ENCODE assay signal across 1 mouse cellular context in the genomic region with DNA sequence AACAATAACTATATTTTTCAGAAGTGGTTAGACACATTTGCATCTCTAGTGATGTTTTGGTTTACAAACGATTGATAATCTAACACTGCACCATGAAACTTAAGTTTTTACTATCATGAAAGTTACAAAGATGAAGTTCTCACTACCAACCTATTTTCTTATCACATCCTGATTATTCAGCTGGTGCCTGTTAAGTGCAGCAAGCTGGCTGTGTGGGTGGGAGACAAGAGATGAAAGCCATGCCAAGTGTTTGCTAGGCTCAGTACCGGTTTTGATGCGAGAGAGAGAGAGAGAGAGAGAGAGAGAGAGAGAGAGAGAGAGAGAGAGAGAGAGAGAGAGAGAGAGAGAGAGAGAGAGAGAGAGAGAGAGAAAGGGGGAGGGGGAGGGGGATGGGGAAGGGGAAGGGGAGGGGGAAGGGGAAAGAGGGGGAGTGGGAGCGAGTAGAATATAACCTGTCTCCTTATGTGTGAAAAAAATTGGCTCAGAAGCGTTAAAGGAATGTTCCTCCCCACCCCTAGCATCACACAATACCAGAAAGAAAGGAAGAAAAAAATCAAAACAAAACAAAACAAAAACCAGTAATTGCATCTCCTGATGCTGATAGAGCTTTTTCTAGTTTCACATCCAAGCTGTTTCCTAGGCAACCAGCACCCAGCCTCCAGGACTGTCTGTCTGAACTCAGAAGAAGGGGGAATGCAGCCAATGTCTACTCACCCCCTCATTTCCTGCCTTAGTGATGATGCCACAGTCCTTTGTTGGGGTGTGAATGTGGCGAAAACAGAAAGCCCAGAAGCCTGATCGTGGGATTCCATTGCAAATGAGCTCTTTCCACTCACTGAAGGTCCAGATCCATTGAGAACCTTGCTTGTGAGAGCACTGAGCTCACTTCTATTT.
TF ChIP-seq lines count a peak whose summit lies in the region.

No protein-coding gene starts in this region.

TF ChIP-seq in MEL, 35 proteins besides CTCF, POLR2A, EP300 and RAD21 (continued from another document):
- no peak for TF ChIP-seq UBTF (IDR thresholded peaks at IDR 0.05; ENCODE audit: borderline replicate concordance, insufficient read depth, low read depth, low read length)
- TF ChIP-seq GABPA (IDR thresholded peaks at IDR 0.05; ENCODE audit: low read depth, low read length), result no peak
- no peak for TF ChIP-seq KAT2A (conservative IDR thresholded peaks at IDR 0.05; ENCODE audit: low read depth, low read length)
- no peak for TF ChIP-seq CHD2 (IDR thresholded peaks at IDR 0.05; ENCODE audit: low read length)
- no peak for TF ChIP-seq MYC (IDR thresholded peaks at IDR 0.05; ENCODE audit: low read depth, low read length)
- TF ChIP-seq SIN3A (IDR thresholded peaks at IDR 0.05; ENCODE audit: low read length), result 0 out of 2 replicates have a peak, but pooled peaks have one; percentile 17
- TF ChIP-seq ZMIZ1 (IDR thresholded peaks at IDR 0.05; ENCODE audit: low read depth, low read length), result no peak
- no peak for TF ChIP-seq ZNF384 (IDR thresholded peaks at IDR 0.05; ENCODE audit: low read depth, low read length)
